Comparison of ENCODE assay signal across 11 mouse cellular contexts in the genomic region with DNA sequence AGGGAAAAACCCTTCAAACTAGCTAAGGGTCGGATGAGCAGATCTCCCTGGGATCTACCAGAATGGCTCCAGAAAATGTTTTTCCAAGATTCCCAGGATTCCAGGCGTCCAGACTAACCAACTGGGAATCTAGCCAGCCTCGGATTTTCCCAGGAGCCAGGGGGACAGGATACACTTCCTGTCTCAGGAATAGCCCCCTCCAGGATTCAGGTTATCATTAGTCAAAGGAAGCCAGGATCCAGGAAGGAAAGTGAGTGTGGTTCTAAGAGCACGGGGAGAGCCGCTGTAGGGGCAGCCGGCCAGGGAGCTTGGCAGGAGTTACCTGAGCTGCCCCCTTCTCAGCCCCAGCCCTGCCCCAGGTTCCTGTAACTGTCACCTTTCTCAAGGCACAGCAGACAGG. TPM values are rescaled to one million over a fixed set of nuclear protein-coding genes. Genes with fewer than 3 reads are reported as not detected.
DNase-seq lines count a peak whose midpoint lies in the region; ATAC-seq lines count a peak whose summit lies in the region.
"Had no signal": no experiment of that assay in that cellular context is flagged by ENCODE, and none has a peak within 500 bp of the region (broad histone marks: within the 10 kb centered on the region; RNA-seq: fewer than 3 reads in every experiment).

No protein-coding gene starts in this region.

- WGBS in heart, embryonic 13.5 days, result 53% methylated on average over 6 of the region's 6 CpGs

- H3K36me3 ChIP-seq in heart, embryonic 13.5 days, result peaks cover 65% of the 10 kb centered on the region

- no peaks in the 10 kb centered on the region for H3K9me3 ChIP-seq in heart, embryonic 13.5 days
- H3K9me3 ChIP-seq: neural tube, embryonic 13.5 days had no signal

- ATAC-seq in heart, embryonic 13.5 days (ENCODE audit: extremely low read depth, insufficient number of reproducible peaks, low FRiP score, low TSS enrichment), result no peak
- ATAC-seq: Patski had no signal

- no peak overlapping the region for H3K4me3 ChIP-seq in heart, embryonic 13.5 days
- H3K4me3 ChIP-seq: neural tube, embryonic 13.5 days had no signal

- no peak overlapping the region for H3K9ac ChIP-seq in heart, embryonic 13.5 days
- H3K9ac ChIP-seq: neural tube, embryonic 13.5 days had no signal

- DNase-seq in adrenal gland, adult 2 months, result peak; percentile 57
- DNase-seq in adrenal gland, postnatal 4 days (ENCODE audit: low spot score in 2 of 2), result no peak
- peak; percentile 33 for DNase-seq in adrenal gland, postnatal 10 days
- peak; percentile 79 for DNase-seq in kidney, postnatal 10 days
- no peak for DNase-seq in left cerebral cortex, postnatal 25 days (ENCODE audit: low spot score in 2 of 2)
- no peak for DNase-seq in right cerebral cortex, postnatal 25 days
- DNase-seq in cerebellum, adult 11 months, result no peak
- DNase-seq: cerebellum, adult 9-11 months had no signal

- H3K4me2 ChIP-seq in heart, embryonic 13.5 days, result peak overlapping the region; percentile 24
- H3K4me2 ChIP-seq: neural tube, embryonic 13.5 days had no signal

- H3K27me3 ChIP-seq in heart, embryonic 13.5 days (replicated peaks), result no peaks in the 10 kb centered on the region
- H3K27me3 ChIP-seq: neural tube, embryonic 13.5 days; Patski had no signal

- H3K27ac ChIP-seq in heart, embryonic 13.5 days (replicated peaks), result peak overlapping the region; percentile 83
- H3K27ac ChIP-seq: neural tube, embryonic 13.5 days had no signal

- intact Hi-C loops in left cerebral cortex, postnatal 25 days (cut with DNase I), result no loop called here

- H3K4me1 ChIP-seq in heart, embryonic 13.5 days, result peaks cover 29% of the 10 kb centered on the region

RNA-seq across cellular contexts. Expression of gene Tnfaip1, which starts 5.1 kb away (rescaled TPM):
- total RNA-seq in adrenal gland, adult 2 months (2021), result 10 to 100 TPM; 36.1 to 48.2 TPM
- polyA plus RNA-seq in adrenal gland, adult 2 months (2012; rRNA removed), result 22.2 and 22.7 TPM in 2 replicates
- total RNA-seq in adrenal gland, postnatal 4 days (2021), result 10 to 100 TPM; 56.6 to 57.2 TPM
- 10 to 100 TPM; 52.2 to 55.1 TPM for total RNA-seq in adrenal gland, postnatal 10 days (2021)
- 71.9 and 77.1 TPM in 2 replicates for polyA plus RNA-seq in heart, embryonic 13.5 days (2015; fragmentation: Nextera tagmentation; extraction: Ambion mirVana)
- total RNA-seq in left cerebral cortex, postnatal 25 days (2021), result 10 to 100 TPM; 38.5 to 39.0 TPM

RNA-seq across cellular contexts. Expression of gene Ift20, which starts 5.1 kb away (rescaled TPM):
- 100 to 1,000 TPM in 1 of 2 experiments, 10 to 100 TPM in 1; 81.7 to 109 TPM for total RNA-seq in adrenal gland, adult 2 months (2021)
- polyA plus RNA-seq in adrenal gland, adult 2 months (2012; rRNA removed), result 86.5 and 115 TPM in 2 replicates
- total RNA-seq in adrenal gland, postnatal 4 days (2021), result 10 to 100 TPM; 80.5 to 84.7 TPM
- total RNA-seq in adrenal gland, postnatal 10 days (2021), result 10 to 100 TPM; 69.1 to 71.5 TPM
- 95.5 and 107 TPM in 2 replicates for polyA plus RNA-seq in heart, embryonic 13.5 days (2015; fragmentation: Nextera tagmentation; extraction: Ambion mirVana)
- total RNA-seq in left cerebral cortex, postnatal 25 days (2021), result 10 to 100 TPM; 90.3 to 91.2 TPM

RNA-seq across cellular contexts. Expression of gene Poldip2, which starts 19.1 kb away (rescaled TPM):
- total RNA-seq in adrenal gland, adult 2 months (2021), result 100 to 1,000 TPM; 151 to 168 TPM
- 94.8 and 108 TPM in 2 replicates for polyA plus RNA-seq in adrenal gland, adult 2 months (2012; rRNA removed)
- total RNA-seq in adrenal gland, postnatal 4 days (2021), result 100 to 1,000 TPM; 153 to 166 TPM
- 100 to 1,000 TPM; 188 to 199 TPM for total RNA-seq in adrenal gland, postnatal 10 days (2021)
- polyA plus RNA-seq in heart, embryonic 13.5 days (2015; fragmentation: Nextera tagmentation; extraction: Ambion mirVana), result 139 and 151 TPM in 2 replicates
- total RNA-seq in left cerebral cortex, postnatal 25 days (2021), result 100 to 1,000 TPM; 104 to 115 TPM

RNA-seq across cellular contexts. Expression of gene Tmem199, which starts 19.1 kb away (rescaled TPM):
- 10 to 100 TPM; 22.0 to 26.8 TPM for total RNA-seq in adrenal gland, adult 2 months (2021)
- polyA plus RNA-seq in adrenal gland, adult 2 months (2012; rRNA removed), result 6.9 and 8.8 TPM in 2 replicates
- 10 to 100 TPM; 30.1 to 31.1 TPM for total RNA-seq in adrenal gland, postnatal 4 days (2021)
- 10 to 100 TPM; 21.3 to 25.1 TPM for total RNA-seq in adrenal gland, postnatal 10 days (2021)
- 43.9 and 45.6 TPM in 2 replicates for polyA plus RNA-seq in heart, embryonic 13.5 days (2015; fragmentation: Nextera tagmentation; extraction: Ambion mirVana)
- 10 to 100 TPM; 38.8 to 45.1 TPM for total RNA-seq in left cerebral cortex, postnatal 25 days (2021)

RNA-seq across cellular contexts. Expression of gene Tmem97, which starts 19.5 kb away (rescaled TPM):
- total RNA-seq in adrenal gland, adult 2 months (2021), result 10 to 100 TPM; 44.7 to 49.4 TPM
- polyA plus RNA-seq in adrenal gland, adult 2 months (2012; rRNA removed), result 33.7 and 39.6 TPM in 2 replicates
- total RNA-seq in adrenal gland, postnatal 4 days (2021), result 10 to 100 TPM; 47.1 to 60.4 TPM
- total RNA-seq in adrenal gland, postnatal 10 days (2021), result 10 to 100 TPM; 39.1 to 40.9 TPM
- 58.3 and 68.1 TPM in 2 replicates for polyA plus RNA-seq in heart, embryonic 13.5 days (2015; fragmentation: Nextera tagmentation; extraction: Ambion mirVana)
- 10 to 100 TPM; 19.8 to 20.7 TPM for total RNA-seq in left cerebral cortex, postnatal 25 days (2021)

Comparison
In these comparisons a context has a peak if more than half of its experiments do, and no peak if none do; other contexts are left out.
1. DNase-seq: peak in adrenal gland, adult 2 months (single experiment), adrenal gland, postnatal 10 days (single experiment) and kidney, postnatal 10 days (single experiment); none in adrenal gland, postnatal 4 days (0 of 2), left cerebral cortex, postnatal 25 days (0 of 2), right cerebral cortex, postnatal 25 days (single experiment) and cerebellum, adult 11 months (single experiment).